Mouse (Mus musculus) limb, embryonic 14.5 days (tissue): ENCODE data around the gene Tapbp. TPM values are rescaled to one million over a fixed set of nuclear protein-coding genes. Genes with fewer than 3 reads are reported as not detected.
A peak's percentile ranks its signal among the peaks of the same experiment; 100 is the strongest.

Source experiments
- ATAC-seq: fragments of 200-750 bp; cut with Nextera tagmentation; 2 replicates; pipeline ENCODE4 v1.8.0; 2017; ENCODE audit warnings: low read depth, moderate number of reproducible peaks, moderate TSS enrichment; ENCODE audit not compliant: low FRiP score
- DNase-seq: peaks from one replicate; pipeline ENCODE4 v3.0.0-alpha.2; 2015; ENCODE audit warnings: low spot score
- H3K27ac ChIP-seq: fragments of 300-500 bp; sonication (generic); replicated peaks from 2 replicates; pipeline ENCODE4 v1.5.1; 2014; ENCODE audit warnings: low read depth, mild to moderate bottlenecking, low read length, moderate library complexity, mixed read lengths
- H3K27me3 ChIP-seq: fragments of 300-500 bp; sonication (generic); 2 replicates; pipeline ENCODE4 v1.6.1; 2014; ENCODE audit warnings: low read length, mixed read lengths; ENCODE audit not compliant: control insufficient read depth, insufficient read depth
- H3K36me3 ChIP-seq: fragments of 300-500 bp; sonication (generic); 2 replicates; pipeline ENCODE4 v1.6.1; 2014; ENCODE audit warnings: mild to moderate bottlenecking, low read length, moderate library complexity, mixed read lengths; ENCODE audit not compliant: control insufficient read depth, insufficient read depth
- H3K4me1 ChIP-seq: fragments of 300-500 bp; sonication (generic); 2 replicates; pipeline ENCODE4 v1.6.1; 2014; ENCODE audit warnings: antibody characterized with exemption, low read length, mixed read lengths; ENCODE audit not compliant: control insufficient read depth, insufficient read depth
- H3K4me2 ChIP-seq: fragments of 300-500 bp; sonication (generic); replicated peaks from 2 replicates; pipeline ENCODE4 v1.6.1; 2014; ENCODE audit warnings: low read depth, mild to moderate bottlenecking, low read length, moderate library complexity; ENCODE audit not compliant: severe bottlenecking
- H3K4me3 ChIP-seq: fragments of 300-500 bp; sonication (generic); replicated peaks from 2 replicates; pipeline ENCODE4 v1.5.1; 2014; ENCODE audit warnings: low read length
- H3K9ac ChIP-seq: fragments of 300-500 bp; sonication (generic); 2 replicates; pipeline ENCODE4 v1.6.1; 2014; ENCODE audit warnings: mild to moderate bottlenecking, low read depth, low read length, moderate library complexity; ENCODE audit not compliant: severe bottlenecking
- H3K9me3 ChIP-seq: fragments of 300-500 bp; sonication (generic); 2 replicates; pipeline ENCODE4 v1.6.1; 2016; ENCODE audit warnings: low read length; ENCODE audit not compliant: control insufficient read depth
- POLR2A ChIP-seq: fragments of 200-500 bp; IDR thresholded peaks from 2 replicates; pipeline ENCODE4 v1.8.0; 2012; ENCODE audit warnings: inconsistent platforms, mild to moderate bottlenecking, moderate library complexity, borderline replicate concordance; ENCODE audit not compliant: insufficient read depth, insufficient read length; ENCODE audit errors: extremely low read depth
- WGBS: fragments of 180-500 bp; shearing (Covaris S2); extraction: QIAGEN DNeasy Blood & Tissue Kit; methylation state at CpG from one replicate; pipeline ENCODE4 v1.1.7; 2014; 5-methylcytosine and 5-hydroxymethylcytosine counted together
- polyA plus RNA-seq, 2 experiments: library from polyadenylated mRNA; depleted of rRNA in 1 of 2; stranded (reverse) in 1 of 2; unstranded in 1 of 2; fragments of >200 nt; fragmentation: Nextera tagmentation in 1 of 2; extraction: Ambion mirVana in 1 of 2; gene quantifications; 2 replicates each; pipeline versions ENCODE4 v1.2.1 to v1.2.3; 2012 to 2014

Gene Tapbp
- polyA plus RNA-seq, 2 experiments = 18.7 to 28.9 TPM

- DNase-seq = no peak
- no peaks in the 10 kb centered on the region for H3K27me3 ChIP-seq
- peaks cover 8% of the 10 kb centered on the region for H3K4me1 ChIP-seq
- no peak for TF ChIP-seq POLR2A
- H3K27ac ChIP-seq = peak overlapping the region; percentile 72
- H3K9ac ChIP-seq = peak overlapping the region; percentile 79
- peak overlapping the region; percentile 96 for H3K4me2 ChIP-seq
- peak overlapping the region; percentile 88 for H3K4me3 ChIP-seq
- WGBS = under 1% methylated on average over 41 of the region's 44 CpGs
- ATAC-seq = peak; percentile 41
- peaks cover 25% of the 10 kb centered on the region for H3K36me3 ChIP-seq
- no peaks in the 10 kb centered on the region for H3K9me3 ChIP-seq
These were observed 7.2 kb upstream of the Tapbp start for GRCm38 (mm10) chr17:33908331-33909076.

- DNase-seq (peak; percentile 98), ATAC-seq (peak; percentile 96)
- Histone ChIP-seq H3K4me1 (peaks cover 8% of the 10 kb centered on the region), H3K4me3 (peak within 1 kb of the TSS; percentile 88), H3K36me3 (peaks cover 33% of the 10 kb centered on the region), H3K9ac (peak within 1 kb of the TSS; percentile 79), H3K27me3 (no peaks in the 10 kb centered on the region), H3K27ac (peak within 1 kb of the TSS; percentile 76), H3K9me3 (no peaks in the 10 kb centered on the region), H3K4me2 (peak within 1 kb of the TSS; percentile 96)
- TF ChIP-seq POLR2A = peak; percentile 65; the same call in 1 of the 2 replicates
- 1% methylated on average over 67 of the region's 68 CpGs for WGBS
These were observed 6.4 kb upstream of the Tapbp start, which contains the start of gene Daxx for GRCm38 (mm10) chr17:33909077-33909868. Daxx (plus strand) TSS chr17:33909414.

- WGBS = 2% methylated on average over 14 of the region's 14 CpGs
- Histone ChIP-seq H3K27me3 (no peaks in the 10 kb centered on the region), H3K9ac (peak overlapping the region; percentile 79), H3K4me2 (peak overlapping the region; percentile 96), H3K9me3 (no peaks in the 10 kb centered on the region), H3K27ac (peak overlapping the region; percentile 76), H3K36me3 (peaks cover 39% of the 10 kb centered on the region), H3K4me1 (peaks cover 9% of the 10 kb centered on the region), H3K4me3 (peak overlapping the region; percentile 88)
- DNase-seq (no peak), ATAC-seq (no peak; the same call in 1 of the 2 replicates)
- TF ChIP-seq POLR2A = no peak
These were observed 5.8 kb upstream of the Tapbp start for GRCm38 (mm10) chr17:33909869-33910250.

- Histone ChIP-seq H3K27ac (peak overlapping the region; percentile 76; the same call in 1 of the 2 replicates), H3K36me3 (peaks cover 43% of the 10 kb centered on the region), H3K9me3 (no peaks in the 10 kb centered on the region), H3K27me3 (no peaks in the 10 kb centered on the region), H3K4me2 (peak overlapping the region; percentile 96), H3K4me1 (peaks cover 15% of the 10 kb centered on the region), H3K4me3 (peak overlapping the region; percentile 88), H3K9ac (peak overlapping the region; percentile 79)
- no peak for TF ChIP-seq POLR2A
- ATAC-seq (no peak), DNase-seq (no peak)
- WGBS = 43% methylated on average over 11 of the region's 11 CpGs
These were observed 5.2 kb upstream of the Tapbp start for GRCm38 (mm10) chr17:33910346-33911051.
